Mouse (Mus musculus) stomach, postnatal 0 days (tissue): ENCODE data around the gene Grhl1. TPM values are rescaled to one million over a fixed set of nuclear protein-coding genes. Genes with fewer than 3 reads are reported as not detected.

Source experiments
- ATAC-seq: fragments of 200-750 bp; cut with Nextera tagmentation; 2 replicates; pipeline ENCODE4 v1.8.0; 2017; ENCODE audit not compliant: low FRiP score, low TSS enrichment
- DNase-seq: peaks from one replicate; pipeline ENCODE4 v3.0.0-alpha.2; 2016; ENCODE audit warnings: low spot score
- H3K27ac ChIP-seq: fragments of 300-500 bp; sonication (generic); replicated peaks from 2 replicates; pipeline ENCODE4 v1.5.1; 2014; ENCODE audit warnings: mild to moderate bottlenecking, control low read depth
- H3K27me3 ChIP-seq: fragments of 300-500 bp; sonication (generic); 2 replicates; pipeline ENCODE4 v1.6.1; 2014; ENCODE audit warnings: low read length; ENCODE audit not compliant: control insufficient read depth, insufficient read depth
- H3K36me3 ChIP-seq: fragments of 300-500 bp; sonication (generic); 2 replicates; pipeline ENCODE4 v1.6.1; 2014; ENCODE audit warnings: low read length, mixed read lengths; ENCODE audit not compliant: control insufficient read depth, insufficient read depth
- H3K4me1 ChIP-seq: fragments of 300-500 bp; sonication (generic); replicated peaks from 2 replicates; pipeline ENCODE4 v1.6.1; 2014; ENCODE audit warnings: antibody characterized with exemption; ENCODE audit not compliant: control insufficient read depth, insufficient read depth
- H3K4me2 ChIP-seq: fragments of 300-500 bp; sonication (generic); replicated peaks from 2 replicates; pipeline ENCODE4 v1.6.1; 2014; ENCODE audit warnings: low read depth, mild to moderate bottlenecking, control low read depth, moderate library complexity
- H3K4me3 ChIP-seq: fragments of 300-500 bp; sonication (generic); 2 replicates; pipeline ENCODE4 v1.5.1; 2014; ENCODE audit warnings: low read depth, low read length, control low read depth
- H3K9ac ChIP-seq: fragments of 300-500 bp; sonication (generic); 2 replicates; pipeline ENCODE4 v1.6.1; 2014; ENCODE audit warnings: mild to moderate bottlenecking, low read length, control low read depth, mixed read lengths
- H3K9me3 ChIP-seq: fragments of 300-500 bp; sonication (generic); 2 replicates; pipeline ENCODE4 v1.6.1; 2016; ENCODE audit warnings: low read length; ENCODE audit not compliant: control insufficient read depth
- CTCF ChIP-seq: IDR thresholded peaks from 2 replicates; pipeline ENCODE4 v1.5.1; 2016; ENCODE audit warnings: antibody characterized with exemption, low read depth, mild to moderate bottlenecking, moderate library complexity
- EP300 ChIP-seq: optimal IDR thresholded peaks from 2 replicates; pipeline ENCODE3; 2016; ENCODE audit warnings: antibody characterized with exemption
- WGBS: fragments of 180-500 bp; shearing (Covaris S2); extraction: QIAGEN DNeasy Blood & Tissue Kit; methylation state at CpG from one replicate; pipeline ENCODE4 v1.1.7; 2014; 5-methylcytosine and 5-hydroxymethylcytosine counted together
- polyA plus RNA-seq: library from polyadenylated mRNA; unstranded; fragments of >200 nt; fragmentation: Nextera tagmentation; extraction: Ambion mirVana; gene quantifications from 2 replicates; pipeline ENCODE4 v1.2.1, GENCODE M21; 2015

Grhl1 gene
- polyA plus RNA-seq, 1 experiment from 2014 or later, result 28.9 TPM

DNA sequence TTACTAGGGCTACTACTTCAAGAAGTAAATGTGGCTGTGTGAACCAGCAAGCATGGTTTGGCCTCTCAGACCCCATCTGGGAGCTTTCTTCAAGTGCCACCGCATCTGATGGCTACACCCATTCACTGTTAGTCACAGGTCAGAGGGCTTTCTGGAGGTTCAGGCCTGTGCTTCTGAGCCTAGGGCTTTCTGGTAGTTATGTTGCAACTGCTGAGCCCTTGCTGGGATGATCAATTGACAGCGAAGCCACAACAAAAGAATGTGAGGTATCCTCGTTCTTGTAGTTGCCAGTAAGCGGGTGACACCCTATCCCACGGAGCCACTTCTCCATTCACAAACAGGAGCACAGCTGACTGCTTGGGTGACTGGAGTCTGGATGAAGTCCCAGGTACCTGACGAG is 6.8 kb upstream of the Grhl1 start:
- Histone ChIP-seq H3K4me1 (no peaks in the 10 kb centered on the region), H3K4me2 (no peak overlapping the region), H3K9me3 (no peaks in the 10 kb centered on the region), H3K36me3 (no peaks in the 10 kb centered on the region), H3K4me3 (no peak overlapping the region), H3K27ac (no peak overlapping the region), H3K9ac (no peak overlapping the region), H3K27me3 (no peaks in the 10 kb centered on the region)
- DNase-seq (no peak), ATAC-seq (no peak)
- 64% methylated on average over 6 of the region's 6 CpGs for WGBS
- no peak for TF ChIP-seq EP300
- no peak for TF ChIP-seq CTCF

DNA sequence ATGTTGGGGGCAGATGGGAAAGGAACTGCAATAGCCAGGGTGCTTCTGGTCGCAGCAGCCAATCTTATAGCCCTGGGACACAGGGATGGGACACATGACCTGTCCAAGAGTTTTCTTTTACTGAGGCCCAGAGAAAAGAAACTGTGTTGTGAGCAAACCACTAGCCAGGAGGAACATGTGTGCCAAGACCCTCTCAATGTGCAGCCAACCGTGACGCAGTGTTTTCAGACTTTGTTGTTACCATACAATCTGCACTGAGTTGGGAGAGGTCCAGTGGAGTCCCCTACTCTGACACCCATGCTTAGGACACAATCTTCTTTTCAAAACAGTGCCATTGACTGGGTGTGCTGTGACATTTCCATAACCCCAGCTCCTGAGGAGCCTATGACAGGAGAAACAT is 4.5 kb upstream of the Grhl1 start:
- TF ChIP-seq CTCF (no peak), EP300 (no peak)
- H3K4me3 ChIP-seq, result no peak overlapping the region
- no peak for DNase-seq
- H3K9ac ChIP-seq, result no peak overlapping the region
- H3K9me3 ChIP-seq, result no peaks in the 10 kb centered on the region
- no peak overlapping the region for H3K27ac ChIP-seq
- WGBS, result 90% methylated on average over 3 of the region's 3 CpGs
- no peaks in the 10 kb centered on the region for H3K4me1 ChIP-seq
- H3K36me3 ChIP-seq, result no peaks in the 10 kb centered on the region
- no peaks in the 10 kb centered on the region for H3K27me3 ChIP-seq
- ATAC-seq, result no peak
- H3K4me2 ChIP-seq, result no peak overlapping the region

DNA sequence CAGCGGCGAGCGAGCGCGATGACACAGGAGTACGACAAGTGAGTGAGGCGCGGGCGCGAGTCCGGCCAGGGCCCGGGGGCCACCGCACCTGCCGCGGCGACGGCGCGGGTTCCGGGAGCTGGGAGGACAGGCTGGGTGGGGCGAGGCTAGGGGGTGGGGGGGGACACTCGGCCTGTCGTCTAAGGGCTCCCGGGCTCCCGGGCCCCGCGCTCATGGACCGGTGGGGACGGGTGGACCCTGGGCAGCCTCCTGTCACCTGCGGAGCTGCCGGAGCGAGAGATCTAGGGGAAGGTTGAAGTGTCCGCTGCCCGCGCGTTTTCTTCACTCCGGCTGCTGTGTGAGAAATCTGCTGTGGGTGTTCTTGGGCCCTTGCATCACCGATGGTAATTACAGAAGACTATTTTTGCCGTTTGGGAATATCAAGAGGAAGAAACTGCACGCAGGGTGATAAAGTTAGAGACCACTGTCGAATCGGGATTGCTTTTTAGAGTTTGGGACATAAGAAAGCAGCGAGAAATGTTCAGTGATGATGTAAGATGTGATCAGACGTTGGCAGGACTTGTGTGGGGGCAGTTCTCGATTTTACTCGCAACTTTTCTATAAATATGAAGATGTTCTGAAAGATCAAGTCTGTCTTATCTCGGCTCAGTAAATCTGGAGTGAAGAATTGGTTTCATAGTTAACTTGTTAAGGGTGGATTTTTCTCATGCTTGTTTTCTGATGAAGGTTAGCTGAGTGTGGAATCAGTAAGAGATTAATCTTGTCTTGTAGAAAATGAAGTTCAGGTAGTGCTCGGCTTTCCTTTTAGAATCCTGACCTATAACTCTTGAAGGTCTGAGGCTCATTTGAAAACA is 565 bp downstream of the Grhl1 start:
- Histone ChIP-seq H3K4me1 (no peaks in the 10 kb centered on the region), H3K9ac (peak overlapping the region; percentile 67), H3K27ac (peak overlapping the region; percentile 76), H3K36me3 (peaks cover 3% of the 10 kb centered on the region), H3K4me3 (peak overlapping the region; percentile 62), H3K9me3 (no peaks in the 10 kb centered on the region), H3K27me3 (no peaks in the 10 kb centered on the region), H3K4me2 (peak overlapping the region; percentile 75)
- ATAC-seq (no peak), DNase-seq (no peak)
- no peak for TF ChIP-seq EP300
- TF ChIP-seq CTCF, result no peak
- WGBS, result 5% methylated on average over 47 of the region's 48 CpGs

DNA sequence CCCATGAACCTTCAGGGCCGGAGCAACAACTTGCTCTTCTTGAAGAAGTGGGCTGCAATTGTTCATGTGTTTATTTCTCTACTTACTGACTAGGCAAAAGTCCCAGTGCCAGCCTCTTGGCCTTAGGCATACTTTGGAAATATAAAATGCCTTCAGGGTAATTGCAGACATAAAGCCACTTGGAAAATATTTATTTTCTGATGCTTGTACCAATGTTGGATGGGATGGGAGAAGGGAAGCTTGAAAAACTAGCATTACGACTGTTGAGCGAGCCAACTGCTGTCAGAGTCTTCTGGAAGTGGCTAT is 1.1 kb downstream of the Grhl1 start:
- Histone ChIP-seq H3K4me3 (peak overlapping the region; percentile 62), H3K4me1 (no peaks in the 10 kb centered on the region), H3K4me2 (peak overlapping the region; percentile 75), H3K36me3 (peaks cover 3% of the 10 kb centered on the region), H3K9me3 (no peaks in the 10 kb centered on the region), H3K27me3 (no peaks in the 10 kb centered on the region), H3K9ac (no peak overlapping the region; the same call in 1 of the 2 replicates), H3K27ac (0 out of 2 replicates have a peak overlapping the region, but pooled peaks have one; percentile 8)
- 48% methylated on average over 3 of the region's 3 CpGs for WGBS
- TF ChIP-seq EP300, result no peak
- TF ChIP-seq CTCF, result no peak
- ATAC-seq (no peak), DNase-seq (no peak)

DNA sequence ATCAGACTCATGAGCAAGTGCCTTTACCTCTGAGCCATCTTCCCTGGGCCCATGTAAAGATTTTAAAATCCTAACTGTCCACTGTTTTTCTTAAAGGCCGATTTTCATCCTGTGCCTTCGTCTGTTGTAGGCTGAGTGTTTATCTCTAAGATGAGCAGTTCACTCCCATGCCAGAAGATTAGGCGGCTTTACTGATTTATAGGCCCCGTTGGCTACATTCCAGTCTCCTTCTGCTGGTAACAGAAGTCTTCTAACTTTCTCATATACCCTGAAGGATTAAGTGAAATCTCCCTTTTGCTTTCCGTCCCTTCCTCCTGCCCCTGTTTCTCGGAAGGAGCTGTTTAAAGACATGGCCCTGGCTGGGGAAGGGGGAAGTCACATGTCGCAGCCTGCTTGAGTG is 2.8 kb downstream of the Grhl1 start:
- Histone ChIP-seq H3K9ac (no peak overlapping the region), H3K36me3 (peaks cover 3% of the 10 kb centered on the region), H3K9me3 (no peaks in the 10 kb centered on the region), H3K4me3 (no peak overlapping the region; the same call in 1 of the 2 replicates), H3K27me3 (no peaks in the 10 kb centered on the region), H3K27ac (no peak overlapping the region), H3K4me2 (peak overlapping the region; percentile 15; the same call in 1 of the 2 replicates), H3K4me1 (no peaks in the 10 kb centered on the region)
- TF ChIP-seq CTCF (no peak), EP300 (no peak)
- DNase-seq (no peak), ATAC-seq (no peak)
- 21% methylated on average over 7 of the region's 7 CpGs for WGBS

DNA sequence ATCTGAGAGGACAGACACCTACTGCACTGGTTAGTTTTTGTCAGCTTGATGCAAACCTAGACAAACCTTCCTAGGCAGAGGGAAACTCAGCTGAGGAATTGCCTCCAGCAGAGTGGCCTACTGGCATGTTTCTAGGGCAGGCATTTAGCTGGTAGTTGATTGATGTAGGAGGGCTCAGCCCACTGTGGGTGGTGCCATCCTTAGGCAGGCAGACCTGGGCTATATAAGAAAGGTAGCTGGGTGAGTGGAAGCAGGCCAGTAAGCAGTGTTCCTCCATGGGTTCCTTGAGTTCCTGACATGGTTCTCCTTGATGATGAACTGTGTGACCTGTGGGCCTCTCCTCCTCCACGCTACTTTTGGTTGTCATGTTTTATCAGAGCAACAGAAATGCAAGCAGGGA is 8.4 kb downstream of the Grhl1 start:
- DNase-seq, result no peak
- no peaks in the 10 kb centered on the region for H3K4me1 ChIP-seq
- WGBS, result 83% methylated on average over 1 of the region's 1 CpGs
- ATAC-seq, result no peak
- H3K9me3 ChIP-seq, result no peaks in the 10 kb centered on the region
- no peak overlapping the region for H3K27ac ChIP-seq
- H3K4me2 ChIP-seq, result no peak overlapping the region
- TF ChIP-seq CTCF (no peak), EP300 (no peak)
- no peaks in the 10 kb centered on the region for H3K27me3 ChIP-seq
- H3K4me3 ChIP-seq, result no peak overlapping the region
- peaks cover 10% of the 10 kb centered on the region for H3K36me3 ChIP-seq
- no peak overlapping the region for H3K9ac ChIP-seq
